Mouse (Mus musculus): ENCODE results near the gene Thsd4.

- TF ChIP-seq ZC3H11A (IDR thresholded peaks at IDR 0.05; ENCODE audit: borderline replicate concordance, low read depth, low read length) (no peak), ZNF384 (IDR thresholded peaks at IDR 0.05; ENCODE audit: low read depth, low read length) (no peak), CHD2 (IDR thresholded peaks at IDR 0.05; ENCODE audit: low read depth, low read length) (no peak), HCFC1 (IDR thresholded peaks at IDR 0.05; ENCODE audit: borderline replicate concordance, insufficient read depth, low read length) (no peak), MAFK (IDR thresholded peaks at IDR 0.05; ENCODE audit: insufficient read depth, low read depth, low read length) (no peak)
These were observed 123.8 kb downstream of the Thsd4 start for GRCm38 (mm10) chr9:60398073-60398472.
